Mouse (Mus musculus) testis, adult 2 months (tissue): ENCODE data around the gene Ssr1.

Source experiments
- CTCF ChIP-seq: fragments of 200-500 bp; IDR thresholded peaks from 2 replicates; pipeline ENCODE4 v1.5.1; 2012; ENCODE audit warnings: low read depth, mild to moderate bottlenecking, inconsistent platforms, low read length, moderate library complexity; ENCODE audit not compliant: control insufficient read depth, insufficient read depth, insufficient replicate concordance
- POLR2A ChIP-seq: fragments of 200-500 bp; IDR thresholded peaks from 2 replicates; pipeline ENCODE4 v1.6.1; 2012; ENCODE audit warnings: low read depth, mild to moderate bottlenecking, inconsistent platforms, low read length, moderate library complexity; ENCODE audit not compliant: control insufficient read depth

DNA sequence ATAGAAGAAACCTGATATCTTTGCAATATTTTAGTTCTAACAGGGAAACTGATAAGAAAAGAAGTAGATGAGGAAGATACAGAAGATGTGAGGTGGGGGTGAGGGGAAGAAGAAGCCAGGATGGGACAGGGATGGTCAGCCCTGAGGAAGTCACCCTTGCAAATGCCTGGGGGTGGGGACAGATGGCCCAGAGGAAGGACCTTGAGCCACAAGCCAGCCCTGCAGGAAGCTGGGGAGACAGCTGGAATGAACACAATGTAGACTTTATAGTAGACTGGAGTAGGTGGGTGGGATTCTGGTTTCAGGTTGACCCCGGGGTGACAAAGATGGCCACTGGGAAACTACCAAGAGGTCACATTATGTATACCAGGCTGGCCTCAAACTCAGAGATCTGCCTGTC lies 39.7 kb downstream of the Ssr1 start:
- no peak for TF ChIP-seq CTCF
- no peak for TF ChIP-seq POLR2A
